Mouse (Mus musculus): ENCODE measurements around the gene Kcnj14.

DNA sequence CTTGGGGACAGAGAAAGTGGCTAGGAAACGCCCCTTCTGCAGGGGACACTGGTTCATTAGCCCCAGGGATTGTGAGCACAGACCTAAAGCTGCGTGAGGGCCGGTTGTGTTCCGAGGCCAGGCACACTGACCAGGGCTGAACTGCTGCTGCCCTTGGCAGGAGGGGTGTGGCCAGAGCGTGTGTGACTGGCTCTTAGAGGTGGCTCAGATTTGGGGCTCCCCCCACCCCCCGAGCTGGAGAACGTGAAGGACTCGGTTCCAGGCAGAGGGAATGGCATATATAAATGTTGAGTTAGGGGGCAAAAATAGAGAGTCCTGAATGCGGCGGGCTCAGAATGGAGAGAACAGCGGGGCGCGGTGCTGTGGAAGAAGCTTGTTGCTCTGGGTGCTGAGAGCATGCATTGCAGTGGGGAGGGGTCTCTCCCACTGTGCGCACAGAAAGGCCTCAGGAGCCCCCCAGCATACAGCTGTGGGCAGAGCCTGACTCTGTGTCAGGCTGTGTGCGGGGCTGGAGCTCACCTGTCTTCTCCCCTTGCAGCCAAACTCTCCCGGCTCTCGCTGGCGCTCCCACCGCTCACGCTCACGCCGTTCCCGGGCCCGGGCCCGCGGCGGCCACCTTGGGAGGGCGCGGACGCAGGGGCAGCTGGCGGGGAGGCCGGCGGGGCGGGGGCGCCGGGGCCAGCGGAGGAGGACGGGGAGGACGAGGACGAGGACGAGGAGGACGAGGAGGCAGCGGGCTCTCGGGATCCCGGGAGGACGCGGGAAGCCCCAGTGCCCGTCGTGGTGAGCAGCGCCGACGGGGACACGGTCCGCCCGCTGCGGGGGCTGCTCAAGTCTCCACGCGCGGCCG, 26.7 kb downstream of the Kcnj14 start:
- TF ChIP-seq TAL1 (IDR thresholded peaks at IDR 0.05; ENCODE audit: low read length): no peak
- TF ChIP-seq GATA1 (IDR thresholded peaks at IDR 0.05; ENCODE audit: low read length): no peak

All from erythroblast, embryonic 14.5 days (primary cell).